Mouse (Mus musculus) left cerebral cortex, adult 2 months (tissue): ENCODE results near the gene Lacc1. TPM values are rescaled to one million over a fixed set of nuclear protein-coding genes. Genes with fewer than 3 reads are reported as not detected.
"Not testable (repeated sequence)": the region's sequence is repeated elsewhere in the genome, so short reads cannot be mapped to it uniquely, and the experiment has no call there.

Source experiments
- DNase-seq, 2 experiments: peaks; one replicate each; pipeline ENCODE4 v3.0.0; 2021 to 2022; ENCODE audit warnings: low spot score in 2 of 2, mixed read lengths in 1 of 2; ENCODE audit errors: extremely low spot score in 1 of 2
- H3K27ac ChIP-seq: fragments of 200-600 bp; 2 replicates; pipeline ENCODE4 v1.8.1; 2022
- H3K4me3 ChIP-seq: fragments of 200-600 bp; 2 replicates; pipeline ENCODE4 v1.8.1; 2022
- CTCF ChIP-seq: fragments of 200-600 bp; IDR thresholded peaks from 2 replicates; pipeline ENCODE4 v1.8.1; 2022; ENCODE audit warnings: antibody characterized with exemption, mild to moderate bottlenecking, moderate library complexity
- intact Hi-C: fragments of 180-260 bp; cut with DNase I; formaldehyde crosslinking; loops from one replicate; pipeline ENCODE4 v1.15.1; 2025
- total RNA-seq, 2 experiments: library from RNA; stranded (reverse); gene quantifications; 2 replicates each; pipeline ENCODE4 v1.2.3; 2021

The Lacc1 gene
- total RNA-seq, 2 experiments from 2014 or later: 4.4 to 4.6 TPM

GRCm38 (mm10) chr14:77029319-77030054, 7.2 kb downstream of the Lacc1 start:
- no peak overlapping the region for H3K4me3 ChIP-seq
- intact Hi-C loops: no loop called here
- TF ChIP-seq CTCF: no peak

GRCm38 (mm10) chr14:77024499-77024898, 12.2 kb downstream of the Lacc1 start:
- no peak overlapping the region for H3K27ac ChIP-seq
- no peak for TF ChIP-seq CTCF
- no peak overlapping the region for H3K4me3 ChIP-seq
- DNase-seq: no peak
- intact Hi-C loops: no loop called here

More at GRCm38 (mm10) chr14:77029319-77030054, 7.2 kb downstream of the Lacc1 start:
- no peak for DNase-seq
- H3K27ac ChIP-seq: no peak overlapping the region

- Histone ChIP-seq H3K4me3 (no peak overlapping the region), H3K27ac (no peak overlapping the region)
- intact Hi-C loops: no loop called here
- TF ChIP-seq CTCF: no peak
- no peak for DNase-seq
Measured at GRCm38 (mm10) chr14:77017211-77017610, 19.5 kb downstream of the Lacc1 start.

- intact Hi-C loops, H3K27ac ChIP-seq, DNase-seq, H3K4me3 ChIP-seq: not testable (repeated sequence)
Measured at GRCm38 (mm10) chr14:77016783-77017182, 19.9 kb downstream of the Lacc1 start.

- intact Hi-C loops: loop anchor here (1.0 to 5.0 kb wide), 2 partner anchors 533 to 890 kb away; no protein-coding TSS in a partner anchor
- peak; percentile 94 for TF ChIP-seq CTCF
- H3K27ac ChIP-seq: no peak overlapping the region
- no peak overlapping the region for H3K4me3 ChIP-seq
- peak; percentile 65 to 78 for DNase-seq
Measured at GRCm38 (mm10) chr14:77011804-77012203, 24.9 kb downstream of the Lacc1 start.

- intact Hi-C loops: loop anchor here (1.0 to 10.0 kb wide), 7 partner anchors 111 to 853 kb away; no protein-coding TSS in a partner anchor
- no peak overlapping the region for H3K27ac ChIP-seq
- DNase-seq: peak; percentile 77 to 78
- peak; percentile 75 for TF ChIP-seq CTCF
- no peak overlapping the region for H3K4me3 ChIP-seq
Measured at GRCm38 (mm10) chr14:77008238-77008637, 28.5 kb downstream of the Lacc1 start.

- intact Hi-C loops: loop anchor here (5.0 to 10.0 kb wide), 5 partner anchors 108 to 851 kb away; no protein-coding TSS in a partner anchor
- no peak overlapping the region for H3K4me3 ChIP-seq
- DNase-seq: no peak
- H3K27ac ChIP-seq: no peak overlapping the region
- TF ChIP-seq CTCF: no peak
Measured at GRCm38 (mm10) chr14:77005566-77005965, 31.1 kb downstream of the Lacc1 start.

GRCm38 (mm10) chr14:77004740-77005139, 32.0 kb downstream of the Lacc1 start:
- Histone ChIP-seq H3K4me3 (no peak overlapping the region), H3K27ac (no peak overlapping the region)
- TF ChIP-seq CTCF: no peak
- intact Hi-C loops: loop anchor here (5.0 to 10.0 kb wide), 5 partner anchors 107 to 850 kb away; no protein-coding TSS in a partner anchor
- DNase-seq: no peak

GRCm38 (mm10) chr14:76990351-76990750, 46.4 kb downstream of the Lacc1 start:
- H3K4me3 ChIP-seq, intact Hi-C loops, H3K27ac ChIP-seq, DNase-seq: not testable (repeated sequence)

- intact Hi-C loops: no loop called here
- TF ChIP-seq CTCF: no peak
- no peak for DNase-seq
- no peak overlapping the region for H3K27ac ChIP-seq
- no peak overlapping the region for H3K4me3 ChIP-seq
Measured at GRCm38 (mm10) chr14:76981781-76982180, 54.9 kb downstream of the Lacc1 start.

- no peak overlapping the region for H3K4me3 ChIP-seq
- intact Hi-C loops: no loop called here
- no peak for TF ChIP-seq CTCF
- DNase-seq: no peak
- no peak overlapping the region for H3K27ac ChIP-seq
Measured at GRCm38 (mm10) chr14:76981176-76981575, 55.5 kb downstream of the Lacc1 start.

- intact Hi-C loops: no loop called here
- Histone ChIP-seq H3K4me3 (no peak overlapping the region), H3K27ac (no peak overlapping the region)
- no peak for TF ChIP-seq CTCF
- DNase-seq: no peak
Measured at GRCm38 (mm10) chr14:76979569-76979968, 57.1 kb downstream of the Lacc1 start.

Other genes starting within 250 kb of the Lacc1 start
- gene Ccdc122, start 132 bp downstream of the Lacc1 start, total RNA-seq: 1 to 10 TPM; 1.2 to 1.3 TPM
- 10 to 100 TPM; 52.0 to 52.2 TPM for gene Enox1, start 119.9 kb upstream of the Lacc1 start, total RNA-seq